Mouse (Mus musculus) hindbrain, postnatal 0 days (tissue): ENCODE measurements around the gene Rnf130. TPM values are rescaled to one million over a fixed set of nuclear protein-coding genes. Genes with fewer than 3 reads are reported as not detected.

Experiments used
- ATAC-seq: fragments of 200-750 bp; cut with Nextera tagmentation; 2 replicates; pipeline ENCODE4 v1.8.0; 2017; ENCODE audit warnings: mild to moderate bottlenecking, moderate TSS enrichment, moderate library complexity
- DNase-seq: peaks from one replicate; pipeline ENCODE4 v3.0.0-alpha.2; 2015; ENCODE audit warnings: low spot score
- H3K27ac ChIP-seq: fragments of 300-500 bp; sonication (generic); 2 replicates; pipeline ENCODE4 v1.5.1; 2014; ENCODE audit warnings: mild to moderate bottlenecking
- H3K27me3 ChIP-seq: fragments of 300-500 bp; sonication (generic); 2 replicates; pipeline ENCODE4 v1.6.1; 2014; ENCODE audit warnings: low read length, mixed read lengths; ENCODE audit not compliant: insufficient read depth
- H3K36me3 ChIP-seq: fragments of 300-500 bp; sonication (generic); 2 replicates; pipeline ENCODE4 v1.6.1; 2014; ENCODE audit warnings: low read length, mixed read lengths; ENCODE audit not compliant: insufficient read depth
- H3K4me1 ChIP-seq: fragments of 300-500 bp; sonication (generic); 2 replicates; pipeline ENCODE4 v1.6.1; 2014; ENCODE audit warnings: antibody characterized with exemption, low read length, mixed read lengths; ENCODE audit not compliant: insufficient read depth
- H3K4me2 ChIP-seq: fragments of 300-500 bp; sonication (generic); 2 replicates; pipeline ENCODE4 v1.6.1; 2014; ENCODE audit warnings: low read depth, mild to moderate bottlenecking, low read length, moderate library complexity, mixed read lengths
- H3K4me3 ChIP-seq: fragments of 300-500 bp; sonication (generic); 2 replicates; pipeline ENCODE4 v1.5.1; 2014; ENCODE audit warnings: low read length
- H3K9ac ChIP-seq: fragments of 300-500 bp; sonication (generic); replicated peaks from 2 replicates; pipeline ENCODE4 v1.6.1; 2014; ENCODE audit warnings: mild to moderate bottlenecking, low read length, moderate library complexity, mixed read lengths
- H3K9me3 ChIP-seq: fragments of 300-500 bp; sonication (generic); 2 replicates; pipeline ENCODE4 v1.6.1; 2016; ENCODE audit warnings: low read length, mixed read lengths
- CTCF ChIP-seq: IDR thresholded peaks from 2 replicates; pipeline ENCODE4 v1.5.1; 2016; ENCODE audit warnings: antibody characterized with exemption, control low read depth, low read depth
- WGBS: fragments of 180-500 bp; shearing (Covaris S2); extraction: QIAGEN DNeasy Blood & Tissue Kit; methylation state at CpG from one replicate; pipeline ENCODE4 v1.1.7; 2014; 5-methylcytosine and 5-hydroxymethylcytosine counted together
- polyA plus RNA-seq: library from polyadenylated mRNA; unstranded; fragments of >200 nt; fragmentation: Nextera tagmentation; extraction: Ambion mirVana; gene quantifications from 2 replicates; pipeline ENCODE4 v1.2.1, GENCODE M21; 2015
- total RNA-seq: library from RNA; depleted of rRNA; stranded (reverse); fragments of >200 nt; gene quantifications from 2 replicates; pipeline ENCODE4 v1.2.3, GENCODE M21; 2014

The Rnf130 gene
- total and polyA plus RNA-seq, 2 experiments from 2014 or later, result 60.6 to 73.2 TPM

DNA sequence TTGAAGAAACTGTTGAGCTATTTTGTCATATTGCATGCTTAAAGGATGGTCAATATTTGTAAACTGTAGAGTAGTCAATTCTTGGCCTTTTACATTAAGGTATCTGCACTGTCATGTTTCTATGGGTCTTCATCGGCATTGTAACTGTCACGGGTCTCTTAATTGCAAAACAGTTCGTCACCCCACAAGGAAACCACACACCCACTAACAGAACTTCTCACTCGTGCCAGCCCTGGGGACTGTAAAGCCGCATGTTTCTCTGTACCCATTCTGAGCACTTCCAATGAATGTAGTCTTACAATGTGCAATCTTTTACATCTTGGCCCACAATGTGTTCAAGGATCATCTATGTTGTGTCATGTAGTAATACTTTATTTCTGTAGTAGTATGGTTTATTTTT is 80.1 kb downstream of the Rnf130 start:
- WGBS, result 83% methylated on average over 5 of the region's 5 CpGs
- Histone ChIP-seq H3K9ac (no peak overlapping the region), H3K36me3 (peaks cover 3% of the 10 kb centered on the region; the same call in 1 of the 2 replicates), H3K4me1 (no peaks in the 10 kb centered on the region), H3K4me3 (no peak overlapping the region), H3K27ac (no peak overlapping the region), H3K4me2 (no peak overlapping the region), H3K9me3 (no peaks in the 10 kb centered on the region), H3K27me3 (no peaks in the 10 kb centered on the region)
- no peak for TF ChIP-seq CTCF
- ATAC-seq (no peak), DNase-seq (no peak)

DNA sequence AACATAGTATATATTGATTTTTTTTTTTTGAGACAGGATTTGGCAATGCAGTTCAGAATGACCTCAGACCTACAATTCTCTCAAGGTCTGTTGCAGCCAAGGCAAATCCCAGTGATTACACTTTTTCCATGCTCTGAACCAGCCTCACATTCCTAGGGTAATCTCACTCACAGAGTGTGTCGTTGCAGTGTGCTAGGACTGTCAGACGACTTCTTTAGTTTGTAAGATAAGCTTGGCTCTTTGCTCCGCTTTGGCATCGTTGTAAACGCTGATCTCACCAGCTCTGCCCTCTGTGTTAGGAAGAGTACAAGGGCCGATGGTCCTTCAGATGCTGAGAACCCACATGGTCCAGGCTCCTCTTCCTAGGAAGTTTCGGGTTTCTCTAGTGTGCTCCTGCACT is 80.9 kb downstream of the Rnf130 start:
- DNase-seq, result no peak
- Histone ChIP-seq H3K4me3 (no peak overlapping the region), H3K27me3 (no peaks in the 10 kb centered on the region), H3K9ac (no peak overlapping the region), H3K4me1 (no peaks in the 10 kb centered on the region), H3K27ac (no peak overlapping the region), H3K9me3 (no peaks in the 10 kb centered on the region), H3K36me3 (peaks cover 3% of the 10 kb centered on the region; the same call in 1 of the 2 replicates), H3K4me2 (no peak overlapping the region)
- ATAC-seq, result no peak
- 84% methylated on average over 7 of the region's 7 CpGs for WGBS
- no peak for TF ChIP-seq CTCF

DNA sequence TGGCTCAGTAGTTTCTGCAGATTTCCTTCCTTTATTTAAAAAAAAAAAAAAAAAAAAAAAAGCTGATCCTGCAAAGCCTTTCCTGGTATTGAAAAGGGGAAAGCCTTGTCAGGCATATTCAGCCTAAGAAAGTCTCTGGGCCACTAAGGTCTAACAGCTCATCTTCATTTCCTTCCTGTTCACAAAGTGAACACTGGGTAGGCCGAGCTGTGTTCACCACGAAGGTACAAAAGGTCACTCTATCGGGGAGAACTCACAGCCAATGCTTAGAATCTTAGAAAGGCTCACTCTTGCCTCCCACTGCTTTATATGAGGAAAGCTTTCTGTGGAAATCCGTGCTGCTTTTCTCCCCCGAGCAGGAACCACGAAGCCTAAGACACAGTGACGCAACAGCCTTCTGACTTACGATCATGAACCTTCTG is 83.7 kb downstream of the Rnf130 start:
- H3K4me3 ChIP-seq, result no peak overlapping the region
- TF ChIP-seq CTCF, result no peak
- H3K4me1 ChIP-seq, result no peaks in the 10 kb centered on the region
- no peaks in the 10 kb centered on the region for H3K27me3 ChIP-seq
- 0 out of 2 replicates have a peak overlapping the region, but pooled peaks have one; percentile 16 for H3K27ac ChIP-seq
- H3K4me2 ChIP-seq, result no peak overlapping the region
- H3K36me3 ChIP-seq, result peaks cover 3% of the 10 kb centered on the region; the same call in 1 of the 2 replicates
- 76% methylated on average over 8 of the region's 8 CpGs for WGBS
- no peak overlapping the region for H3K9ac ChIP-seq
- no peak for DNase-seq
- ATAC-seq, result no peak
- no peaks in the 10 kb centered on the region for H3K9me3 ChIP-seq

DNA sequence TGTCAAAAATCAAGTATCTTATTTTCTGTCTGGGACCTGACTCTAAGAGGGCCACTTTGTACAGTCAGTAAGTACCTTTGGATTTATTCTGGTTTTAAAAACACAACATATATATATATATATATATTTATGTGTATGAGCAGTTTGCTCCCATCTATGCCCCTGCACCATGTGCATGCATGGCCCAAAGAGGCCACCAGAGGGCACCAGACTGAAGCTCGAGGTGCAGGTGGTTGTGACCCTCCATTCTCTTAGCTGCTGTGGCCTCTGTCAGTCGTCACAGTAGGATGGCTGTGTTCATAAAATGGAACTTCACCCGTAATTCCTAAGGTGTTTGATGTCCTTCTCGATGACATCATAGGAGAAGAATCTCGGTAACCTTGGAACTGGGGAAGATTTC is 89.2 kb downstream of the Rnf130 start:
- no peak overlapping the region for H3K4me2 ChIP-seq
- no peak overlapping the region for H3K9ac ChIP-seq
- H3K4me3 ChIP-seq, result no peak overlapping the region
- H3K4me1 ChIP-seq, result no peaks in the 10 kb centered on the region
- H3K27me3 ChIP-seq, result no peaks in the 10 kb centered on the region
- H3K27ac ChIP-seq, result no peak overlapping the region
- WGBS, result 19% methylated on average over 5 of the region's 5 CpGs
- peak; percentile 81 for TF ChIP-seq CTCF
- H3K36me3 ChIP-seq, result peaks cover 3% of the 10 kb centered on the region; the same call in 1 of the 2 replicates
- ATAC-seq, result 0 out of 2 replicates have a peak, but pooled peaks have one; percentile 57
- no peaks in the 10 kb centered on the region for H3K9me3 ChIP-seq
- DNase-seq, result peak; percentile 70

DNA sequence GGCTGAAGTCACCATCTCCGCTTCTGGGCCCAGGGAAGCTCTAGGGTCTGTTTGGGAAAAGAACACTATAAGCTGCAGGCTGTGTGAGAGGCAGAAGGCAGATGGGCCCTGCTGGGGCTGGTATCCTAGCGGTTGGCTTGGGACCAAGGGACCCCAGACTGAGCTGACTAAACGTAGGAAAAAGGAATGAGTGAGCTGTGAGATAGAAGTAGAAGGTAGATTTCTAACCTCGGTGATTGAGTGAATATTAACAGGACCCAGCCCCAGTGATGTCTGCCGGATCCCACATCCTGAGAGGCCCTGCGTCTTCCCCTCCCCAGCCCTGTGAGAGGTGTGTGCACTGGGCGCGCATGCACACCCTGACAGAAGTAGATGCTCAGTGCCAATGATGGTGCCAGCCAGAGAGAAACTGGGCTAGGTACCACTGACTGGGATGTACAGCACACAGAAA is 97.5 kb downstream of the Rnf130 start:
- Histone ChIP-seq H3K27ac (no peak overlapping the region), H3K9me3 (no peaks in the 10 kb centered on the region), H3K4me1 (no peaks in the 10 kb centered on the region; the same call in 1 of the 2 replicates), H3K4me3 (no peak overlapping the region), H3K9ac (no peak overlapping the region), H3K4me2 (no peak overlapping the region), H3K36me3 (peaks cover 12% of the 10 kb centered on the region; the same call in 1 of the 2 replicates), H3K27me3 (no peaks in the 10 kb centered on the region)
- no peak for DNase-seq
- no peak for ATAC-seq
- WGBS, result 85% methylated on average over 8 of the region's 8 CpGs
- no peak for TF ChIP-seq CTCF

DNA sequence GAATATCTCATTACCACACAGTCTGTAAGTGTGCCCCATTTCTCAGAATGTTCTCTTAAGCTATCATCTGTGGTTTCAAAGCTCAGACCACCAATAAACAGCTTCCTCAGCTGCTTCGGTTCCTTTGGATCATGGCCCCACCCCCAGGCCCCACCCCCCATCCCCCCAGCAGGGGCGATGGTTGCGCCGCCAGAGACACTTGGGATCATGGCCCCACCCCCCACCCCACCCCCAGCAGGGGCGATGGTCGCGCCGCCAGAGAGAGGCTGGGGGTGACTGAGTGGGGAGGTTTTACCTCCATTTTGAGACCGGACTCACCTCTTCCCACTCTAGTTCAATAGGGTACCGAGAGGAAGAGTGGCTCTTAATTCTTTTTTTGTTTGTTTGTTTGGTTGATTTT is 102.6 kb downstream of the Rnf130 start:
- Histone ChIP-seq H3K9me3 (no peaks in the 10 kb centered on the region), H3K4me1 (peaks cover 10% of the 10 kb centered on the region), H3K4me3 (no peak overlapping the region), H3K36me3 (no peaks in the 10 kb centered on the region; the same call in 1 of the 2 replicates), H3K4me2 (peak overlapping the region; percentile 37; the same call in 1 of the 2 replicates), H3K27ac (no peak overlapping the region), H3K9ac (no peak overlapping the region), H3K27me3 (no peaks in the 10 kb centered on the region)
- WGBS, result 4% methylated on average over 10 of the region's 10 CpGs
- DNase-seq (no peak), ATAC-seq (no peak)
- TF ChIP-seq CTCF, result no peak
